ENCODE assay signal across 8 mouse cellular contexts in the genomic region with DNA sequence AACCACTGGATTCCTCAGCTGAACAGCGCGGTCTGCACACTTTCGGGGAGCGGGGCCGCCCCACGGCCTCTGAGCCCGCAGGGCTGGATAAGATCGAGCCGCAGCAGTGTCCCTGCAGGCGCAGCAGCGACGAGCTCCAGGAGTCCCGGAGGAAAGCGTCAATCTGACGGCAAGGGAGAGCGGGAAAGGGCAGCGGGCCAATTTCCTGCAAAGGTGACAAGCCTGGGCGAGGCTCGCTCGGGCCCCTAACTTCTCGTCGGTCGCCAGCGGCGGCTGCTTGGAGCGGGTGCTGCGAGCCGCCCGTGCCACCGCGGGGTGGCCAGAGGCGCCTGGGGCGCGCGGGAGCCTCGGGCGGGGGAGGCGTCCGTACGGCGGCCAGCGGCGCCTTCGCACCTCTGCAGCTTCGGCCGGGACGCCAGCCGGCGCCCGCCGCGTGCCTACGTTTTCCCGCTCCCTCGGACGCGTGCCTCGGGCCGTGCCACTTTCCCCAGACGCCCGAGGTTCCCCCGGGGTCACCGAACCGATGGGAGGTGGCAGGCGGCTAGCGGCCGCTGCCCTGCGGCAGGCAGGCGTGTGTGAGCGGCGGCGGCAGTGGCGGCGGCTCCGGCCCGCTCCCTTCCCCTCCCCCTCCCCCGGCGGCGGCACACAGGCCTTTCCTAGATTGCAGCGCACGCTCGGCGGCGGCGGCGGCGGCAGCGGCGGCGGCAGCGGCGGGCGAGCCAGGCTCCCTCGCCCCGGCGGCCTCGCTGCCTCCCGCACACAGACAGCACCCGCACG. TPM values are rescaled to one million over a fixed set of nuclear protein-coding genes. Genes with fewer than 3 reads are reported as not detected.
DNase-seq lines count a peak whose midpoint lies in the region; ATAC-seq and TF ChIP-seq lines count a peak whose summit lies in the region.

No protein-coding gene starts in this region.

- no peak for TF ChIP-seq CTCF in kidney, adult 2 months (conservative IDR thresholded peaks at IDR 0.05; ENCODE audit: insufficient read depth, insufficient read length, low read depth, low read length)

- H3K4me1 ChIP-seq in kidney, adult 2 months (ENCODE audit: control insufficient read depth, insufficient read depth, low read length), result no peaks in the 10 kb centered on the region
- H3K4me1 ChIP-seq in limb, embryonic 13.5 days, result 0 out of 2 replicates have a peak, but pooled peaks cover 3% of the 10 kb centered on the region
- H3K4me1 ChIP-seq in midbrain, embryonic 16.5 days (ENCODE audit: control insufficient read depth, insufficient read depth, low read length), result no peaks in the 10 kb centered on the region
- no peaks in the 10 kb centered on the region for H3K4me1 ChIP-seq in stomach, embryonic 14.5 days (ENCODE audit: control insufficient read depth, insufficient read depth, low read length)

- peak; percentile 68 for ATAC-seq in limb, embryonic 13.5 days (ENCODE audit: low FRiP score, low read depth)
- no peak; the same call in 1 of the 2 replicates for ATAC-seq in midbrain, embryonic 16.5 days
- peak; percentile 51; the same call in 1 of the 2 replicates for ATAC-seq in stomach, embryonic 14.5 days (ENCODE audit: insufficient number of reproducible peaks, insufficient read depth, low FRiP score, low read depth)

- peak; percentile 41 for DNase-seq in embryo, embryonic 10 days (ENCODE audit: low spot score)
- DNase-seq in embryo, embryonic 9.5 days (ENCODE audit: extremely low spot score), result no peak
- DNase-seq in embryo, embryonic 10.5 days (ENCODE audit: low spot score), result peak; percentile 35
- DNase-seq in heart, adult 8-10 months (ENCODE audit: low spot score), result peak; percentile 7
- DNase-seq in kidney, adult 2 months, result peak; percentile 42

- peak overlapping the region; percentile 68 for H3K4me2 ChIP-seq in limb, embryonic 13.5 days (replicated peaks)
- peak overlapping the region; percentile 54 for H3K4me2 ChIP-seq in midbrain, embryonic 16.5 days (ENCODE audit: low read length)
- peak overlapping the region; percentile 66 for H3K4me2 ChIP-seq in stomach, embryonic 14.5 days (replicated peaks; ENCODE audit: low read depth, low read length)

- WGBS in kidney, adult 2 months, result 1% methylated on average over 55 of the region's 100 CpGs
- WGBS in limb, embryonic 13.5 days, result 28% methylated on average over 45 of the region's 100 CpGs
- WGBS in midbrain, embryonic 16.5 days, result 17% methylated on average over 46 of the region's 100 CpGs
- WGBS in stomach, embryonic 14.5 days, result 16% methylated on average over 63 of the region's 100 CpGs

- H3K9ac ChIP-seq in limb, embryonic 13.5 days, result peak overlapping the region; percentile 72
- H3K9ac ChIP-seq in midbrain, embryonic 16.5 days (ENCODE audit: low read depth, low read length), result peak overlapping the region; percentile 86
- H3K9ac ChIP-seq in stomach, embryonic 14.5 days (replicated peaks; ENCODE audit: low read depth, low read length), result no peak overlapping the region; the same call in 1 of the 2 replicates

- H3K36me3 ChIP-seq in kidney, adult 2 months (ENCODE audit: control insufficient read depth, insufficient read depth, low read length), result no peaks in the 10 kb centered on the region
- H3K36me3 ChIP-seq in limb, embryonic 13.5 days, result no peaks in the 10 kb centered on the region
- no peaks in the 10 kb centered on the region for H3K36me3 ChIP-seq in midbrain, embryonic 16.5 days (ENCODE audit: control insufficient read depth, insufficient read depth, low read length)
- H3K36me3 ChIP-seq in stomach, embryonic 14.5 days (ENCODE audit: control insufficient read depth, insufficient read depth, low read length), result no peaks in the 10 kb centered on the region

- no peaks in the 10 kb centered on the region for H3K27me3 ChIP-seq in kidney, adult 2 months (replicated peaks; ENCODE audit: control insufficient read depth, insufficient read depth, low read length)
- H3K27me3 ChIP-seq in limb, embryonic 13.5 days, result peaks cover 49% of the 10 kb centered on the region
- H3K27me3 ChIP-seq in midbrain, embryonic 16.5 days (ENCODE audit: control insufficient read depth, insufficient read depth, low read depth, low read length), result no peaks in the 10 kb centered on the region; the same call in 1 of the 2 replicates
- 0 out of 2 replicates have a peak, but pooled peaks cover 6% of the 10 kb centered on the region for H3K27me3 ChIP-seq in stomach, embryonic 14.5 days (ENCODE audit: control insufficient read depth, insufficient read depth, low read length)

- H3K9me3 ChIP-seq in limb, embryonic 13.5 days, result no peaks in the 10 kb centered on the region
- no peaks in the 10 kb centered on the region for H3K9me3 ChIP-seq in midbrain, embryonic 16.5 days (replicated peaks; ENCODE audit: control insufficient read depth, low read length, poor library complexity, severe bottlenecking)
- no peaks in the 10 kb centered on the region for H3K9me3 ChIP-seq in stomach, embryonic 14.5 days (ENCODE audit: control insufficient read depth, low read depth, low read length)

- H3K27ac ChIP-seq in kidney, adult 2 months (ENCODE audit: insufficient read depth, low read depth, low read length), result peak overlapping the region; percentile 45; the same call in 1 of the 2 replicates
- H3K27ac ChIP-seq in limb, embryonic 13.5 days, result peak overlapping the region; percentile 55; the same call in 1 of the 2 replicates
- peak overlapping the region; percentile 97 for H3K27ac ChIP-seq in midbrain, embryonic 16.5 days (ENCODE audit: low read length)
- no peak overlapping the region for H3K27ac ChIP-seq in stomach, embryonic 14.5 days (ENCODE audit: low read length)

- H3K4me3 ChIP-seq in kidney, adult 2 months (ENCODE audit: insufficient read depth, low read depth, low read length), result peak overlapping the region; percentile 75
- H3K4me3 ChIP-seq in limb, embryonic 13.5 days, result peak overlapping the region; percentile 55
- H3K4me3 ChIP-seq in midbrain, embryonic 16.5 days (ENCODE audit: low read depth, low read length), result peak overlapping the region; percentile 63
- peak overlapping the region; percentile 41 for H3K4me3 ChIP-seq in stomach, embryonic 14.5 days (ENCODE audit: low read depth, low read length)

- TF ChIP-seq POLR2A in kidney, adult 2 months (IDR thresholded peaks at IDR 0.05; ENCODE audit: low read depth, low read length), result no peak

RNA-seq across cellular contexts. Expression of a gene that starts 1.2 kb away (rescaled TPM):
- under 1 TPM; 0.09 to 0.29 (median 0.16) TPM for total RNA-seq in heart, adult 8-10 months (2022)
- polyA plus RNA-seq in kidney, adult 2 months (2012; rRNA removed), result 0.09 and 0.16 TPM in 2 replicates
- 4.0 TPM in 2 replicates for polyA plus RNA-seq in limb, embryonic 13.5 days (2015; fragmentation: Nextera tagmentation; extraction: Ambion mirVana)
- 19.2 and 21.9 TPM in 2 replicates for polyA plus RNA-seq in midbrain, embryonic 16.5 days (2015; fragmentation: Nextera tagmentation; extraction: Ambion mirVana)
- 0.84 and 1.3 TPM in 2 replicates for polyA plus RNA-seq in stomach, embryonic 14.5 days (2014; fragmentation: Nextera tagmentation; extraction: Ambion mirVana)
